Mouse (Mus musculus) heart, adult 9 months (tissue): Measurements from ENCODE around the gene Ttc39a.

Source experiments
- DNase-seq, 2 experiments: peaks; one replicate each; pipeline ENCODE4 v3.0.0; 2022; ENCODE audit warnings: low spot score in 2 of 2

Gene Ttc39a

GRCm38 (mm10) chr4:109456821-109457220 is 50.4 kb downstream of the Ttc39a start:
- DNase-seq = no peak

GRCm38 (mm10) chr4:109460421-109461179 is 54.2 kb downstream of the Ttc39a start:
- DNase-seq = peak; percentile 75 to 76

DNA sequence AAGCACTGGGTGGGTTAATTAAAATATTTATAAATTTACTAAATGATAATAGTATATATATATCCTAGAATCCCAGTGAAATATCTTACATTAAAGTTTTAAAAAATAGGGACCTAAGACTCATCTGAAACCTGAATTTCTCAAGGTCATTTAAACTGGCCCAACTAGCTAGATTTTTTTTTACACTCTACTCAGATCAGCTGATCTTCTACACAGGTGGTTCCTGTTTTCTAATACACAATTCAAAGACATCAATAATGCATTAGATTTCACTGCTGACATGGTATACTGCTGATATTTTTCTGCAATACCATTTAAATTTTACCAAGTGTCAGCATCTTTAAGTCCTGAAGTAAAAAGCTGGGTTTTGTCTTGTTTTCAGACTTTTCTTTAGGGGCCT is 57.5 kb downstream of the Ttc39a start:
- no peak for DNase-seq

- DNase-seq = no peak
Measured at GRCm38 (mm10) chr4:109467687-109468086, 61.3 kb downstream of the Ttc39a start.

GRCm38 (mm10) chr4:109471606-109472005 is 65.2 kb downstream of the Ttc39a start:
- no peak for DNase-seq

- DNase-seq = no peak
Measured at GRCm38 (mm10) chr4:109472566-109472965, 66.1 kb downstream of the Ttc39a start.

- DNase-seq = no peak
Measured at GRCm38 (mm10) chr4:109475078-109475477, 68.7 kb downstream of the Ttc39a start.

DNA sequence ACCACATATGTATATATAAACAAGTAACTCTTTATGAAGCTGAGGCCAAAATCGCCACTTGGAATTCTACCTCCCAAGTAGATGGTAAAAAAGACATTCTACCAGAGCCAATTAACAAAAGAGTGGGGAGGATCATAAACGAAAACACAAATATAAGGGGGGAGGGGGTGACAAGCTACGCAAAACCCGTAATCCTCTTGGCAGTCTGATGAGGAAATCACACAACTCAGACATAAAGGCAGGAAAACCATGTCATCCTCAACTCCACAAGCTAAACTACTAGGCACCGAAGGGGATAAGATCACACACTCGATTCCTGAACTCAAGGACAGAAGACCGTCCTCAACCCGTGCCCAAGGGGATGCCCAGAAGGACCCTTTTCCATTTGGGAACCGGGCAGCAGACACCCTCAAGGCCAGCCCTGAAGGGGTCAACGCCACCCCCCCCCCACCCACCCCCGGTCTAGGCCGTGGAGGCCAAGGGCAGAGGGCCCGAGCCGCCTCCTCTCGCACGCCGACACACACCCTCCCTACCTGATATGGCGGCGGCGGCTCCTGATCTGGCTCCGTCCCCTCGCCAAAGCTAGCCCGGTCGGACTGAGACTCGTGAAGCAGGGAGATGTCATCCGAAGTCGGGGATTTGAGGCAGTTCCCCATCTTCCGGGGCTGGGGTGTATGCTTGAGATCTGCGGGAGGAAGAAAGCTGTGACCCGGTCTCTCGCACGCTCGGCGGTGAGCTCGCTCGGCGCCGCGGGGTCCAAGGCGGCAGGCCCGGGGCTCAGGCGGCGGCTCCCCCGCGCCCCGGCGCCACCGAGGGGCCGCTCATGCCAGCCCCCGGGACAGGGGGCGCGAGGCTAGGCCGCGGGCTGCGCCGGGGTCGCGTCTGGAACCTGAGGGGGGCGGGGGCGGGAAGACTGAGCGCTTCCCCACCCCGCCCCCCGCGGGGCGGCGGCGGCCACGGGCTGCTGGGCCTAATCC is 69.4 kb downstream of the Ttc39a start:
- DNase-seq = peak; percentile 41 to 55

GRCm38 (mm10) chr4:109476554-109477014 is 70.2 kb downstream of the Ttc39a start:
- DNase-seq = peak; percentile 90 to 91

GRCm38 (mm10) chr4:109477454-109477853 is 71.0 kb downstream of the Ttc39a start:
- no peak for DNase-seq

GRCm38 (mm10) chr4:109481424-109481823 is 75.0 kb downstream of the Ttc39a start:
- DNase-seq = no peak

- no peak for DNase-seq
Measured at GRCm38 (mm10) chr4:109482701-109483100, 76.3 kb downstream of the Ttc39a start.

DNA sequence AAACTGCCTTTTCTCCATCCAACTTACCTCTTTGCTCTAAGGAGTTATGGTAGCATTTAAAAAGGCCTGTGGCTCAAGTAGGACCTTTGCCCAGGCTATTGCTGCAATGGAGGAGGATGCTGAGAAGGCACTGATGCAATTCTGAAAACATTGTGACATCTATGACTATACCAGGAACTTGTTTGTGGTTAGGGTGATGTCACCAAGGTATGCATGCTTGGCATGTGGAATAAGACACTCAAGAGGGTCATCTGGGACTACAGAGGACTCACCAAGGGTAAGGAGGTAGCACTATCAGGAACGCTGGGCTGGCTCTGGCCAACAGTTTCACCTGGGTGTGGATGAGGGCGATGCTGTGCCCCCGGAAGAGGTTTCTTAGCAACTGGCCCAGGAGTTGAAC is 78.2 kb downstream of the Ttc39a start, which contains the start of gene Rnf11:
Gene Rnf11, minus strand, starts transcription at position 108 of the 400 bp plus-strand sequence.
- DNase-seq = no peak

DNA sequence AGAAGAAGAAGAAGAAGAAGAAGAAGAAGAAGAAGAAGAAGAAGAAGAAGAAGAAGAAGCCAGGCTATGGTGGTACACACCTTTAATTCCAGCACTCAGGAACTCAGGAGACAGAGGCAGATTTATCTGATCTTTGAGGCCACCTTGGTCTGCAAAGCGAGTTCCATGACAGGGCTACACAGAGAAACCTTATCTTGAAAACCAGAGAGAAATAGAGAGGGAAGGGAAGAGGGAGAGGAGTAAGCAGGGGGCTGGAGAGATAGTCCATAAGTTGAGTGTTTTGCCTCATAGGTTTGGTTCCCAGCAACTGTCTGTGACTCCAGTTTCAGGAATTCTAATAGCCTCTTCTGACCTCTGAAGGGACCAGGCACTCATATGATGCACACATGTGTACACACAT is 82.4 kb downstream of the Ttc39a start:
- DNase-seq = no peak

- DNase-seq = no peak
Measured at GRCm38 (mm10) chr4:109493581-109493980, 87.2 kb downstream of the Ttc39a start.
